Mouse (Mus musculus) heart, adult 8-10 months (tissue): ENCODE data around the gene Paxx. TPM values are rescaled to one million over a fixed set of nuclear protein-coding genes. Genes with fewer than 3 reads are reported as not detected.

ENCODE experiments used
- DNase-seq: peaks from one replicate; pipeline ENCODE4 v3.0.0; 2022; ENCODE audit warnings: low spot score
- total RNA-seq, 4 experiments: library from RNA; stranded (reverse); gene quantifications; 2 replicates each; pipeline ENCODE4 v1.2.4; 2022

Gene Paxx
- 10 to 100 TPM; 21.4 to 30.7 (median 23.3) TPM for total RNA-seq

- peak; percentile 93 for DNase-seq
Measured at GRCm38 (mm10) chr2:25460551-25461309, at the start of gene Paxx. Gene Paxx (minus strand): TSS chr2:25461094.

GRCm38 (mm10) chr2:25509912-25510311 lies 49.0 kb upstream of the Paxx start:
- DNase-seq: no peak

- no peak for DNase-seq
Measured at GRCm38 (mm10) chr2:25506964-25507363, 46.1 kb upstream of the Paxx start.

GRCm38 (mm10) chr2:25505860-25506259 lies 45.0 kb upstream of the Paxx start:
- no peak for DNase-seq

- DNase-seq: no peak
Measured at GRCm38 (mm10) chr2:25505000-25505399, 44.1 kb upstream of the Paxx start.

GRCm38 (mm10) chr2:25504538-25504937 lies 43.6 kb upstream of the Paxx start:
- DNase-seq: no peak

- DNase-seq: no peak
Measured at GRCm38 (mm10) chr2:25502726-25503125, 41.8 kb upstream of the Paxx start.

- DNase-seq: no peak
Measured at GRCm38 (mm10) chr2:25501593-25502486, 40.9 kb upstream of the Paxx start, which contains the start of gene C8g. Gene C8g (minus strand): TSS chr2:25501719.

- DNase-seq: peak; percentile 85
Measured at GRCm38 (mm10) chr2:25500576-25501405, 39.9 kb upstream of the Paxx start, which contains the start of gene Fbxw5. Gene Fbxw5 (plus strand): TSS chr2:25500750.

GRCm38 (mm10) chr2:25500071-25500575 lies 39.2 kb upstream of the Paxx start:
- DNase-seq: no peak

- no peak for DNase-seq
Measured at GRCm38 (mm10) chr2:25498622-25499478, 38.0 kb upstream of the Paxx start.

- no peak for DNase-seq
Measured at GRCm38 (mm10) chr2:25497846-25498575, 37.1 kb upstream of the Paxx start.

GRCm38 (mm10) chr2:25496462-25496861 lies 35.6 kb upstream of the Paxx start:
- DNase-seq: no peak

GRCm38 (mm10) chr2:25493476-25493961 lies 32.6 kb upstream of the Paxx start, which contains the start of gene Lcn12:
Gene Lcn12 (minus strand): TSS chr2:25493911.
- no peak for DNase-seq

- no peak for DNase-seq
Measured at GRCm38 (mm10) chr2:25492988-25493387, 32.1 kb upstream of the Paxx start.

- DNase-seq: no peak
Measured at GRCm38 (mm10) chr2:25488671-25489068, 27.8 kb upstream of the Paxx start.

- DNase-seq: no peak
Measured at GRCm38 (mm10) chr2:25487965-25488670, 27.2 kb upstream of the Paxx start.

- DNase-seq: no peak
Measured at GRCm38 (mm10) chr2:25484901-25485647, 24.2 kb upstream of the Paxx start.
